Mouse (Mus musculus): ENCODE measurements at regions not wholly inside any gene's neighbourhood (a gene's known extent, or its start where the extent isn't known, plus 50 kb on each side); places are given as distances from the start of the nearest gene placed in this dataset.

DNA sequence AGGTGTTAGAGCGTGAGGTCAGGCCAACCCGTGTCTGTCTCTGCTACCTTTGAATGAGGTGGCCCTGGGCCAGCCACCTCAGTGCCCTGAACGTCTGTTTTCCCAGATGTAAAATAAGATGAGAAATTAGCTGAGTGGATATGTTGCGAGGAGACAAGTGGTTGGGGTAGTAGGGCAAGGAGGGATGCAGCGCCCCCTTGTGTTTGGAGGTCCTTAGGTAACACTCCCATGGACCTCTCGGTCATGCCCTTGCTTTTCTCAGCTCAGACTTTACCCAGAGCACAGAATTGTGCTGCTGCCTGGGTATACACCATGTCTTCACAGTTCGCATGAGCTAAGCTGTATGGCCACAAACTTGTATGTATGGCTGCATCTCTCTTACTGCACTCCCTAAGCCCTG lies 401.0 kb downstream of the Vrk1 start:
- TF ChIP-seq CTCF (IDR thresholded peaks at IDR 0.05; ENCODE audit: low read depth): no peak
- no peak for TF ChIP-seq EP300 (IDR thresholded peaks at IDR 0.05; ENCODE audit: low read depth)

Measured in liver, postnatal 0 days (tissue).